Mouse (Mus musculus) kidney, adult 2 months (tissue): ENCODE results near the gene Dntt.

Source experiments
- CTCF ChIP-seq: fragments of 200-500 bp; conservative IDR thresholded peaks from 2 replicates; pipeline ENCODE4 v1.5.1; 2011; ENCODE audit warnings: low read depth, mild to moderate bottlenecking, control low read depth, low read length, moderate library complexity, mixed read lengths; ENCODE audit not compliant: insufficient read depth, insufficient read length
- POLR2A ChIP-seq: fragments of 200-500 bp; IDR thresholded peaks from one replicate; pipeline ENCODE4 v1.6.1; 2011; ENCODE audit warnings: low read depth, low read length, control low read depth

DNA sequence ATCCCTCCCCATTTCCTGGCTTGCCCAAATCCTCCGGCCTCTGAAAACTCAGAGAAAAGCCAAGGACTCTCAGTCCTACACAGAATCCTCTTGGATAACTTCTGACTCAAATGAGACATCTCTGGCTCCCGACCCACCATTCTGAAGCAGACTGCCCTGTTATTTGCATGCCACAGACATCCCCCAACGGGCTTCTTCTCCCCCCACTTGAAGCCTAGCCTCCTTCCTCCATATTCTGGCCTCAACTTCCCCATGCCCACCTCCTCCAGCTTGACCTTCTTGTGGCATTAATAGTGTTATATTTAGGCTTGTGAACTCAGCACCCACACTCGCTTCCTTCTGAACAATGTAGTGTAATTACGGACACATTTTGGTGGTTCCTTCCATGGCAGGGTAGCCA is 48.4 kb upstream of the Dntt start:
- TF ChIP-seq POLR2A (no peak), CTCF (no peak)
